Mouse (Mus musculus): Measurements from ENCODE around the gene Gm13757.
"Not testable (repeated sequence)": the region's sequence is repeated elsewhere in the genome, so short reads cannot be mapped to it uniquely, and the experiment has no call there.

Gm13757 gene

DNA sequence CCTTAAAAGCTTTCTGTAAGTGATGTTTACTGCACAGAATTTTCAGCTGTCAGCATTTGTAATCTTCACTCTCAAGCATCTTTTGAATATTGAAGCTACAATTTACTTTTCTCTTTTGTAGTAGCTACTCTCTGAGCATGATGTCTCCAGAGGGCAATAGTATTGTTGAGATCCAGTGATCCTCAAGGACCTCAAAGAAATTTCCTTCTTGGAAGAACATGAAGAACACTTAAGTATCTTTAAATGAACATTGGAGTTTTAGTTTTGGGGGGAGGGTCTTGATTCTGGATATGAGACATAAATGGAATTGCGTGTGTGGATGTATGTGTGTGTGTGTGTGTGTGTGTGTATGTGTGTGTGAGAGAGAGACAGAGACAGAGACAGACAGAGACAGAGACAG is at the start of gene Gm13757:
Gm13757 (minus strand) TSS at position 101 of the 400 bp plus-strand sequence.
- DNase-seq (ENCODE audit: low read depth, low spot score), result no peak

DNA sequence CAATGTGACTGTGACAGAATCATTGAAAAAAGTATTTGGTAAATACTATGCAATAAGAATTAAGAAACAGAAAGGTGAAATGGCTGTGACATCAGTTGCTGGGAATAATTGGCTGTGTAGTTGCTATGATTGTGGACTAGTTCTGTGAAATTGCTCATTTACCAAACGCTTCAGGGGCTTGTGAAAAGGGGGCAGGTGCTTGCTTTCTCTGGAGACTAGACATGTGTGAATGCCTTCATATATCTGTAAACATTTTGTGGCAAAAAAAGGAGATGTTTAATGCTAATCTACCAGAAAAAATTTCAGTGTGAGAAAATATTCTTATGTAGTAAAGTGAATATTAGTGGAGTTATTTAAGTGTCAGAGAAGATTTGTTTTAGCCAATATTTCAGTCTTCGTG is 44.1 kb upstream of the Gm13757 start, which contains the start of gene Olfr1185-ps1:
Olfr1185-ps1 (plus strand) TSS at position 301 of the 400 bp plus-strand sequence.
- DNase-seq (ENCODE audit: low read depth, low spot score), result no peak

DNA sequence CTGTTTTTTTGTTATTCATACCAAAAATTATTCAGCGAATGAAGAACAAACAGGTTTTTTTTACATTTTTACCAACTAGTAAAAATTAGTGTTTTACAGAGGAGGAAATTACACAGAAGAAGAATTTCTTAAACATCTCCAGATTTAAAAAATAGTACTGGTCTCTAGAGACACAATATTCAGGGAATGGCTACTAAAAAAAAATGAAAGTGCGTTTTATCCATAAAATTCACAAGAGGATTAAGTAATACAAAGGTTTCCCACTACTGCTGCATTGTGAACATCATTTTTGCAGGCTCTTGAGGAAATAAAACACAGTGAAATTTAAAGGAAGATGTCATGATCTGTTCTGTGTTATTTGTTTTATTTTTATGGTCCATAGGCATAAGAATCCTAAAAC is 34.4 kb upstream of the Gm13757 start, which contains the start of gene Olfr1184:
Olfr1184 (plus strand) TSS at position 301 of the 400 bp plus-strand sequence.
- DNase-seq (ENCODE audit: low read depth, low spot score), result no peak

DNA sequence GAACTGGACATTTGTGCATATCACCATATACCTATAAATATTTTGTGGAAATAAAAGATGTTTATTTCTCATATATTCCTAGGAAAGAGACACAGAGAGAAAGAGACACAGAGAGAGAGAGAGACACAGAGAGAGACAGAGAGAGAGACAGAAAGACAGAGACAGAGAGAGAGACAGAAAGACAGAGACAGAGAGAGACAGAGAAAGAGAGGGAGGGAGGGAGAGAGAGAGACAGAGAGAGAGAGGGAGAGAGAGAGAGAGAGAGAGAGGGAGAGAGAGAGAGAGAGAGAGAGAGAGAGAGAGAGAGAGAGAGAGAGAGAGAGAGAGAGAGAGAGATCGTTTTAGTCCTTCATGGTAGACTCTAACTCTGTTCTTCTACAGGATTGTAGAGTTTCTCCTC is 5.6 kb upstream of the Gm13757 start, which contains the start of gene Olfr1183:
Olfr1183 (plus strand) TSS at position 301 of the 400 bp plus-strand sequence.
- not testable (repeated sequence) for DNase-seq (ENCODE audit: low read depth, low spot score)

DNA sequence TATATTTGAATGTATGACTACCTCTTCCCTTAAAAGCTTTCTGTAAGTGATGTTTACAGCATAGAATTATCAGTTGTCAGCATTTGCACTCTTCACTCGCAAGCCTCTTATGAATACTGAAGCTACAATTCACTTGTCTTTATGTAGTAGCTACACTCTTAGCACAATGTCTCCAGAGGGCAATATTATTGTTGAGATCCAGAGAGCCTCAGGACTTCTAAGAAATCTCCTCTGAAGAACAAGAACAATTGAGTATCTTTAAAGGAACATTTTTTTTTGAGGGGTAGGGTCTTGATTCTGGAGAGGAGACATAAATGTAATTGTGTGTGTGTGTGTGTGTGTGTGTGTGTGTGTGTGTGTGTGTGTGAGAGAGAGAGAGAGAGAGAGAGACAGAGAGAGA is 22.9 kb downstream of the Gm13757 start, which contains the start of gene Olfr1181:
Olfr1181 (minus strand) TSS at position 101 of the 400 bp plus-strand sequence.
- DNase-seq (ENCODE audit: low read depth, low spot score), result no peak

DNA sequence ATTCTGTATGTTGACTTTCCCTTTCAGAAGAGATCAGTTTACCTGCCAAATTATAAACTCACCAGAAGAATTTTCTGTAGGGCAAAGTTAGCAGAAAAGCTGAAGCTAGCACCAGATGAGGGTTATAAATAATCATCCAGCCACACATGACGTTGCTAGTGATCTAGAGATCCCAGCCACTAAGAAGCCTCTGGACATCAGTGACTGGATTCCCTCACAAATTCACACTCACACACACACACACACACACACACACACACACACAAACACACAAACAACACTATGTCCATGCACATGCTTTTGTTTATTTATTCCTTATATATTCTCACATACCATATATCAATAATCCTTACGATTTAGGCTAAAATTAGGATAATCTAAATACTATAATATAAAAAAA is 29.9 kb downstream of the Gm13757 start, which contains the start of gene Olfr1180:
Olfr1180 (minus strand) TSS at position 101 of the 400 bp plus-strand sequence.
- DNase-seq (ENCODE audit: low read depth, low spot score), result no peak

DNA sequence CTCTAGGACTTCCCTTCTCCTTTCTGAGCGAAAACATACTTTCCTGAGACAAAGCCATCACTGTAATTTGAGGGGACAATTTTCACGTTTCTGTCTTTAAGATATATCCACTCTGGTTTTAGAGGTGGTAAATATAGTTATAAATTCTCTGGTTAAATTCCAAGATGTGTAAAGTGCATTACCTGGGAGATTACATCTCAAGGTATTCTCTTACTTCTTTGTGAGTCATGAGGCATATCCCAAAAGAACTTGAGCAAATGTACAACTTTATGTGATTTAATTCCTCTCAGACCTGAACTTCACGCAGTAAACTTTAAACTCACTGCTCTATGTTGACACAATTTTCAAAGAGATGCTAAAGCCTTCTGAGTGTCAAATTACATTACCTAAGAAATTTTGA is 42.6 kb downstream of the Gm13757 start, which contains the start of gene Olfr1179:
Olfr1179 (minus strand) TSS at position 101 of the 400 bp plus-strand sequence.
- DNase-seq (ENCODE audit: low read depth, low spot score), result no peak
